Mouse (Mus musculus): ENCODE measurements at regions not wholly inside any gene's neighbourhood (a gene's known extent, or its start where the extent isn't known, plus 50 kb on each side); places are given as distances from the start of the nearest gene placed in this dataset.

DNA sequence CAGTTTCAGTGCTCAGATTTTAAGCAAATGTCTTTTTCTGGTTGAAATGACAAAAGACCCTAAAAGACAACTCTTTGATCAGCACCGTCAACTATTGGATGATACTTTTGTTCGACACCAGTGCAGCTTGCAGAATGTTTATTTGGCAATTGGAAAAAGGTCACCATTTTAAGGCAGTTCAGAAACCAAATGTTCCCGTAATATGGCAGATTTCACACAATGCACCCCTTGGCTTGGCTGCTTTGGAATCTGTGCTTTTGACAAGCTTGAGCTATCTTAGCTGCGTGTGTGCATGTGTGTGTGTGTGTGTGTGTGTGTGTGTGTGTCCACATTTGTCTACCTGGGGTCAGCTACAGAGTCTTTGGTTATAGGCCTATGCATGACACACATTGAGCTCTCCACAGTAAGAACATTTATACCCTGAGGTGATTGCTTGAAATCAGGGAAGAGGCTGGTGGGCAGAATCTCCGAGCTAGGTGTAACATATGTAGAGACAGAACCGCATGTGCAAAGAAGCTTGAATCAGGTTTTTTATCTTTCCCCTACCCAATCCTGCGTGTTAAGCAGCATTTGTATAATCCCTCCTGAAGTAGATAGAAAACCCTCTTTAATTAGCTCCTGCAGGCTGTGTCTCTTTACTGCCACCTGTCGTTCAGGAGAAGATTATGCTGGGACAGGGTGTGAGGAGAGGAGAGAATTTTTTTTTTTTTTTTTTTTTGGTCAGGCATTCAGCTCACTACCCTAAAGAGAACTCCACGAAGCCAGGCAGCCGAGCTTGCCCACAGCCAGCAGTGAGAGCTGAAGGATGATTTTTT, 85.1 kb upstream of the Arrdc4 start:
- Histone ChIP-seq H3K36me3 (no peaks in the 10 kb centered on the region), H3K4me3 (no peak overlapping the region), H3K27me3 (replicated peaks) (peaks cover 5% of the 10 kb centered on the region; the same call in 1 of the 2 replicates), H3K9me3 (no peaks in the 10 kb centered on the region), H3K4me2 (no peak overlapping the region), H3K9ac (no peak overlapping the region), H3K4me1 (no peaks in the 10 kb centered on the region), H3K27ac (replicated peaks) (no peak overlapping the region)
- no peak for ATAC-seq (ENCODE audit: extremely low read depth, insufficient number of reproducible peaks, low FRiP score, low TSS enrichment)
- WGBS = 40% methylated on average over 10 of the region's 10 CpGs

GRCm38 (mm10) chr7:68833517-68833916, 84.5 kb upstream of the Arrdc4 start:
- peaks cover 5% of the 10 kb centered on the region; the same call in 1 of the 2 replicates for H3K27me3 ChIP-seq (replicated peaks)
- WGBS = 78% methylated on average over 7 of the region's 7 CpGs
- no peaks in the 10 kb centered on the region for H3K9me3 ChIP-seq
- H3K27ac ChIP-seq (replicated peaks) = no peak overlapping the region
- ATAC-seq (ENCODE audit: extremely low read depth, insufficient number of reproducible peaks, low FRiP score, low TSS enrichment) = no peak
- H3K4me1 ChIP-seq = no peaks in the 10 kb centered on the region
- H3K9ac ChIP-seq = no peak overlapping the region
- no peak overlapping the region for H3K4me3 ChIP-seq
- no peaks in the 10 kb centered on the region for H3K36me3 ChIP-seq
- H3K4me2 ChIP-seq = no peak overlapping the region

GRCm38 (mm10) chr7:68829861-68830260, 80.8 kb upstream of the Arrdc4 start:
- Histone ChIP-seq H3K4me3 (no peak overlapping the region), H3K9ac (no peak overlapping the region), H3K27ac (replicated peaks) (no peak overlapping the region), H3K4me1 (no peaks in the 10 kb centered on the region), H3K27me3 (replicated peaks) (peaks cover 12% of the 10 kb centered on the region; the same call in 1 of the 2 replicates), H3K9me3 (no peaks in the 10 kb centered on the region), H3K36me3 (no peaks in the 10 kb centered on the region), H3K4me2 (no peak overlapping the region)
- no peak for ATAC-seq (ENCODE audit: extremely low read depth, insufficient number of reproducible peaks, low FRiP score, low TSS enrichment)
- 15% methylated on average over 8 of the region's 8 CpGs for WGBS

- Histone ChIP-seq H3K36me3 (no peaks in the 10 kb centered on the region), H3K4me3 (no peak overlapping the region)
- ATAC-seq (ENCODE audit: extremely low read depth, insufficient number of reproducible peaks, low FRiP score, low TSS enrichment) = no peak
Measured at GRCm38 (mm10) chr7:68824399-68824798, 75.4 kb upstream of the Arrdc4 start.

GRCm38 (mm10) chr7:68823646-68824045, 74.6 kb upstream of the Arrdc4 start:
- Histone ChIP-seq H3K36me3 (no peaks in the 10 kb centered on the region), H3K27ac (replicated peaks) (no peak overlapping the region), H3K4me3 (no peak overlapping the region), H3K4me1 (no peaks in the 10 kb centered on the region), H3K27me3 (replicated peaks) (0 out of 2 replicates have a peak, but pooled peaks cover 7% of the 10 kb centered on the region), H3K9ac (no peak overlapping the region), H3K4me2 (no peak overlapping the region), H3K9me3 (no peaks in the 10 kb centered on the region)
- 49% methylated on average over 2 of the region's 2 CpGs for WGBS
- no peak for ATAC-seq (ENCODE audit: extremely low read depth, insufficient number of reproducible peaks, low FRiP score, low TSS enrichment)

More at GRCm38 (mm10) chr7:68824399-68824798, 75.4 kb upstream of the Arrdc4 start:
- no peaks in the 10 kb centered on the region for H3K4me1 ChIP-seq
- H3K4me2 ChIP-seq = no peak overlapping the region
- 59% methylated on average over 2 of the region's 2 CpGs for WGBS
- H3K9ac ChIP-seq = no peak overlapping the region
- 0 out of 2 replicates have a peak, but pooled peaks cover 7% of the 10 kb centered on the region for H3K27me3 ChIP-seq (replicated peaks)
- H3K27ac ChIP-seq (replicated peaks) = no peak overlapping the region
- H3K9me3 ChIP-seq = no peaks in the 10 kb centered on the region

GRCm38 (mm10) chr7:68823189-68823588, 74.1 kb upstream of the Arrdc4 start:
- H3K9ac ChIP-seq = no peak overlapping the region
- H3K27me3 ChIP-seq (replicated peaks) = 0 out of 2 replicates have a peak, but pooled peaks cover 7% of the 10 kb centered on the region
- no peak overlapping the region for H3K27ac ChIP-seq (replicated peaks)
- 4% methylated on average over 7 of the region's 7 CpGs for WGBS
- no peaks in the 10 kb centered on the region for H3K4me1 ChIP-seq
- no peak for ATAC-seq (ENCODE audit: extremely low read depth, insufficient number of reproducible peaks, low FRiP score, low TSS enrichment)
- no peaks in the 10 kb centered on the region for H3K9me3 ChIP-seq
- no peak overlapping the region for H3K4me2 ChIP-seq
- H3K36me3 ChIP-seq = no peaks in the 10 kb centered on the region
- H3K4me3 ChIP-seq = no peak overlapping the region

DNA sequence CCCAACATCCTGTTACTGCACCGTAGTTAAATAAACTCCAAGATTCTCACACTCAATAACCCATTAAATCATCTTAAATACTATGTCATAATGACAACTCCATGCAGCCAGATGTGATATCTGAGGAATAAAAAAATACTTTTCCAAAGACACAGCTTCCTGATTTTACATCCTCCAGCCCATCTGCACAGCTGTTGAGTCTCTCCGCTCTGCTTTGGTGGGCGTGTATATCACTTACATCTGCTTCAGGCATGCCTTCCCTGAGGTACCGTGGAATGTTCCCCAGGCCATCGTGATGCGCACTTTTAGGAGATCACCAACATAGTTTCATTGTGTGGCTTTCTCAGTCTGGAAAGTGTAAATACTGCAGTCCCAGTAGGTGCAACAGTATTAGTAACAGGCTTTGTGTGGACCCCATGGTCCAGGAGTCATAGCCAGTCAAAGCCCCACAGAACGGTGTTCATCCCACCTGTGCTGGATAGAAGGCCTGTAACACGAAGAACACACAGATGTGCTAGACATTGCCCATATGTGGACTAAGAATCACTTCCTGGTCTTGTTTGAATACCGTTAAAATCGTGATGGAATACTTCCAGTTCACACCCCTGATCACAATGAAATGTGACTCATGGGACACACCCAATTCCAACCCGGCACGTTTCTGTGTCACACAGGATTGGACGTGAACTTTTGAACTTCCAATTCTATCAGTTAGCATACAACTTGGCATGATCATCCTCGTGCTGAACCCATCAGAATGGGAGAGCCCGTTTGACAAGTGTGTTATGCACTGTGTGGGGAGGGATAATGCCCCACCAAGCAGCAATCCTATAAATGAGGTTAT, 66.0 kb upstream of the Arrdc4 start:
- no peak overlapping the region for H3K4me3 ChIP-seq
- no peak overlapping the region for H3K27ac ChIP-seq (replicated peaks)
- no peak for ATAC-seq (ENCODE audit: extremely low read depth, insufficient number of reproducible peaks, low FRiP score, low TSS enrichment)
- no peaks in the 10 kb centered on the region for H3K27me3 ChIP-seq (replicated peaks)
- H3K9ac ChIP-seq = no peak overlapping the region
- WGBS = 73% methylated on average over 15 of the region's 15 CpGs
- H3K4me2 ChIP-seq = no peak overlapping the region
- H3K9me3 ChIP-seq = no peaks in the 10 kb centered on the region
- no peaks in the 10 kb centered on the region for H3K36me3 ChIP-seq
- no peaks in the 10 kb centered on the region for H3K4me1 ChIP-seq

DNA sequence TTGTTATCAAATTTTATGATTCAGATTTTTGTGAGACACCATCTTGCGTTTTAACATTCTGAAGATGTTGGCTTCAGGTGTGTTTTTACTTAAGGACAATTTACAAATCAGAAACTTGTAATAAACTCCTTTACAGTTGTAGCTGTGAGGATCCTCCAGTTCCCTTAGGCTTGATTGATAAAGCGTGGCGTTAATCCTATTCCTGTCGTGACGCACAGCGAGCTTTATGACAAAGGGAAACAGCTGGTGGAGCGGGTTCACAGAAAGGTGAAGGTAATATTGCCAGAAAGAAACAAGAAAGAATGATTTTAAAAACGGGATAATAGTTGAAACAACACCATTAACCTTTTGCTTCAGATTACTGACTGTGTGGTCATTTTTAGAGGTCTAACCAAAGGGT, 60.7 kb upstream of the Arrdc4 start:
- H3K4me2 ChIP-seq = no peak overlapping the region
- no peak overlapping the region for H3K27ac ChIP-seq (replicated peaks)
- H3K4me3 ChIP-seq = no peak overlapping the region
- H3K36me3 ChIP-seq = no peaks in the 10 kb centered on the region
- no peak overlapping the region for H3K9ac ChIP-seq
- no peak for ATAC-seq (ENCODE audit: extremely low read depth, insufficient number of reproducible peaks, low FRiP score, low TSS enrichment)
- no peaks in the 10 kb centered on the region for H3K4me1 ChIP-seq
- WGBS = 64% methylated on average over 8 of the region's 8 CpGs
- no peaks in the 10 kb centered on the region for H3K9me3 ChIP-seq
- H3K27me3 ChIP-seq (replicated peaks) = no peaks in the 10 kb centered on the region
